Mouse (Mus musculus) thymus, adult 2 months (tissue): ENCODE measurements around the gene H2-Aa.

Experiments used
- CTCF ChIP-seq: fragments of 200-500 bp; IDR thresholded peaks from 2 replicates; pipeline ENCODE4 v1.5.1; 2012; ENCODE audit warnings: mild to moderate bottlenecking, control low read depth, low read length, moderate library complexity, borderline replicate concordance; ENCODE audit not compliant: control insufficient read depth, poor library complexity, insufficient read depth; ENCODE audit errors: extremely low read depth
- POLR2A ChIP-seq: fragments of 200-500 bp; IDR thresholded peaks from 2 replicates; pipeline ENCODE4 v1.6.1; 2012; ENCODE audit warnings: mild to moderate bottlenecking, low read length, control low read depth, moderate library complexity; ENCODE audit not compliant: control insufficient read depth, poor library complexity, insufficient read depth; ENCODE audit errors: extremely low read depth

DNA sequence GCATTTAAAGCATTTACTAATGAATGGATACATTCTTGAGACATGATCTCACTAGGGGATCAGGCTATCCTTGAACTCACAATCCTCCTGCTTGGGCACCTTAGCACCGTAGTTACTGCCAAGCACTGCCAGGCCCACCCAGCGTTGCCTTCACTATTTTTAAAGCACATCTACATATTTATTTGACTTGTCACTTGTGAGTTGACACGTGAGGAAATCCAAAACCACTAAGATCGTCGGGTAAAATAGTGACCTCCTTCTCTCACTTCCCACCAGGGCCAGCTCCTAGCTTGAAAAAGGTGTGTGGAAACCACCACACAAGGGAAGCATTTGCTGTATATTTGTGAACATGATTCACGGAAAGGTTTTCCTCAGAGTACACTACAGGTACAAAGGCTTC is 624 bp downstream of the H2-Aa start:
- no peak for TF ChIP-seq CTCF
- no peak for TF ChIP-seq POLR2A
